Mouse (Mus musculus): ENCODE measurements at regions not wholly inside any gene's neighbourhood (a gene's known extent, or its start where the extent isn't known, plus 50 kb on each side); places are given as distances from the start of the nearest gene placed in this dataset.

DNA sequence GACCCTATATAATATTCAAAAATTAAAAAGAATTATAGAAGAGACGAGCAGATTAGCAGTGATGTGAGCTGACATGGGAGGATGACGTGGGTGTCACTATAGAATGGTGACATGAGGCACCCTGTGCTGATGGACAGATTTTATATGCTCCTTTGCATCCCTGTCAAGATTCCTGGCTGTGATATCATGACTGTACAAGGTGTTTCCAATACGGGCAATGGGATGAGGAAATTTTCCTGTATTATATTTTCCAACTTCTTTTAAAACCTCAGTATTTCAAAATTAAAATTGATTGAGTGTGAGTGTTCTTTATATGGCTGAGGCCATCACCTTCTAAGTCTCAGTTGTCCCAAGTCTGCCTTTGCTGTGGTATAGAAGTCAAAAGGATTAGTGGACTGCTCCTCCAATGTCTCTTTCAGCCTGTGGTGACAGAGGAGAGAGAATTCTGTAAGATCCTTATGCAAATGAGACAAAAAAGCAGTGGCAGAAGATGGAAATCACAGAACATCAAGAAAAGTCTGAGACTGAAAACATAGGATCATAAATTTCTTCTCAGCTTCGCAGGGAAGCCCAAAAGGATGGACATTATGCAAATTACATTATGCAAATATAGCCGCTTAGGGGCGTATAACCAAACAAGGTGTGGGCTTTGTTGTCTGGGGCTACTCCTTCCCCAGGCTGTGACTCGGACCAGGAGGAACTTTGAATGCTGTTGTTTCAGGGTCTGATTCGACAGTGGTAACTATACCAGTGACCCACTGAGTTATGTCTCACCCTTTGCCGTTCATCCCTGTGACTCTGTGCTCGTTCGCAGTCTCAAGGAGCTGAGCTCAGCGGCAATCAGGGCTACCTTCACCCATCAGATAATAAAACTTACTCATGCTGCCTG lies 483.0 kb upstream of the Fam92a start:
- DNase-seq (ENCODE audit: low spot score): peak; percentile 13
- WGBS: 55% methylated on average over 12 of the region's 12 CpGs

DNA sequence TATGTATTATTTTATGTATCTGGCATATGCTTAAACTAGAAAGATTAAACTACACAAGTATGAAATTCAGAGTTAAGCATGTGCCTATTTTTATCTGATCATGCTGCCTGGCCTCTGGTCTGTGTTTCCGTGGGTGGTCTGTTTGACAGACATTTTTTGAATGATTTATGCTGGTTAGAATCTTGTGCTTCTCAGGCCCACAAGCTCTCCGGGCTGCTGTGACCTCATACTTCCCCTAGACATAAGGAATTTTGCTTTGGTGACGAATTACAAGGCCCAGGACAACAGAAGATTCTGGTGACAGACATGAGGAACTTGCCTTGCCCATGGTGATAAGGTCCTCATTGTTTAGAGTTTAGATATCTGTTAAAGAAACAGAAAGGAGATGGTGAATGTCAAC lies 475.9 kb upstream of the Fam92a start:
- 78% methylated on average over 3 of the region's 3 CpGs for WGBS
- Histone ChIP-seq H3K4me1 (peaks cover 9% of the 10 kb centered on the region), H3K4me3 (no peak overlapping the region), H3K27me3 (ENCODE audit: low read depth, poor library complexity, severe bottlenecking) (no peaks in the 10 kb centered on the region), H3K36me3 (no peaks in the 10 kb centered on the region), H3K9me3 (replicated peaks) (no peaks in the 10 kb centered on the region), H3K27ac (replicated peaks) (no peak overlapping the region)
- DNase-seq (ENCODE audit: low spot score): no peak

More for the DNA sequence above, 483.0 kb upstream of the Fam92a start:
- H3K36me3 ChIP-seq: no peaks in the 10 kb centered on the region
- H3K27me3 ChIP-seq (ENCODE audit: low read depth, poor library complexity, severe bottlenecking): no peaks in the 10 kb centered on the region
- H3K9me3 ChIP-seq (replicated peaks): no peaks in the 10 kb centered on the region
- peaks cover 53% of the 10 kb centered on the region for H3K4me1 ChIP-seq
- H3K27ac ChIP-seq (replicated peaks): peak overlapping the region; percentile 76
- H3K4me3 ChIP-seq: peak overlapping the region; percentile 30

DNA sequence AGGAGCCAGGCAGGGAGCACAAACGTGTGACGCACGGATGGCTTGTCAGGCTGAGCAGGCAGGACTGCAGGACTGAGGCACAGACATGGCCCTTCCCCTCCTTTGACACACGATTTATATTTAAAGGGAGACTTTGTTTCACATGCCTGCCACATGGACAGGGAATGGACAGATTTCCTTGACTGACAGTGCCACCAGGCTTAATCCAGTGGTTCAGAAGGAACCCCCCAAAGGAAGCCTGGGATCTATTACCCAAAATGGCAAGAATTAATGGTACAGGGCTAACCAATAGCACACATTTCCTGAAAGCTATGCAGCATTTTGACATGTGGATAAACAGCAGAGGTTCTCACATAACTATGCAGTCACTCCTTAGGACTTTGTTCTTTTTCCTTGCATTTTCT lies 470.7 kb upstream of the Fam92a start:
- Histone ChIP-seq H3K4me3 (no peak overlapping the region), H3K27ac (replicated peaks) (peak overlapping the region; percentile 50), H3K4me1 (peaks cover 20% of the 10 kb centered on the region), H3K36me3 (no peaks in the 10 kb centered on the region), H3K27me3 (ENCODE audit: low read depth, poor library complexity, severe bottlenecking) (no peaks in the 10 kb centered on the region), H3K9me3 (replicated peaks) (no peaks in the 10 kb centered on the region)
- 15% methylated on average over 4 of the region's 4 CpGs for WGBS
- no peak for DNase-seq (ENCODE audit: low spot score)

DNA sequence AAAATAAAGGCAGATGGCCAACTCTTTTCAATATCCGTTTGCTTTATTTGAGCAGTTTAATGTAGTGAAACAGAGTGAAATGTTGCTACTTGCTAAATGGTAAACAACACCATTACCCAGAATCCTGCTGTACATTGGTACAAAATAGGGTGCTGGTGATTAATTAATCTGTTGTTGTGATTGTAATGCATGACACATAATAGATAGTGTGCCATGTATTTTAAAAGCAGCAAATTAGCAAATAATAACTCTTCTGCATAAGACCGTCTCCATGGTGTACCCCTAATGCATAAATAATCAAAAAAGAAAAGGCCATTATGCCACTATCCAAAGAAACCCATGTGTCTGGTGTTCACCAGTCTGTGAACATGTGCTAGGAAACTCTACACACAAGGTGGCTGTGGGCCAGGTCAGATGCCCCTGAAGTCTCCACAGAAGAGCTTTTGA lies 457.6 kb upstream of the Fam92a start:
- no peak for DNase-seq (ENCODE audit: low spot score)
- Histone ChIP-seq H3K27me3 (ENCODE audit: low read depth, poor library complexity, severe bottlenecking) (peaks cover 50% of the 10 kb centered on the region), H3K4me1 (peaks cover 42% of the 10 kb centered on the region), H3K9me3 (replicated peaks) (no peaks in the 10 kb centered on the region), H3K4me3 (no peak overlapping the region), H3K36me3 (no peaks in the 10 kb centered on the region), H3K27ac (replicated peaks) (peak overlapping the region; percentile 67; the same call in 1 of the 2 replicates)
- WGBS: 58% methylated on average over 2 of the region's 2 CpGs

DNA sequence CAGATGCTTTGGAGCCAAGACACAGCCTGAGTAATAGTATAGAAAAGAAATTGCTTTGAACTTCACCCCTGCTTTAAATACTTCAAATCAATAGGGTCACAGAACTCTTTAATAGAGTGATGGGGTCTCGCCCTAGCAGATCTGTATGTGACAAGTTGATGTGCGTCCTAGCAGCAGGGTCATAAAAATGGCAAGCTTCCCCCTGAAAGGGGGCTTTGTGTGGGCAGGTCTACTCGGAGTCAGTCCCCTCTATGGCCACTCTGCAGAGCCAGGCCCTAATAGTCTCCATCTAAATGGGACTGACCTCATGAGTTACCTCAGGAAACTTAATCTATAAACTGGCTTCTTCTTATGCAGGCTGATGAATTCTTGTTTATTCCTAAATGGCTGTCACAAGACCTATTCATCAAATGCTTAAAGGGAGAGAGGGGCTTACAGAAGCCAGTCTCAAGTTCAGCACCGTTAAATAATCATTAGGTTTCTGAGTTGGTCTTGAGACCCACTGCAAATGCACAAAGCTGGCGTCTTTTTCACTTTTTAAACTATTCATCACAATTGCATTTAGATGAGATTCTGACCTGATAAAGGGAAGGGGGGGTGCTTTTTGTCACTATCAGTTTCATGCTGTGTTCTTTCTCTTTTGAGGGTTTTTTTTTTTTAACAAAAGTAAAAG lies 457.0 kb upstream of the Fam92a start:
- no peak overlapping the region for H3K4me3 ChIP-seq
- DNase-seq (ENCODE audit: low spot score): peak; percentile 69
- no peak overlapping the region for H3K27ac ChIP-seq (replicated peaks)
- H3K4me1 ChIP-seq: peaks cover 42% of the 10 kb centered on the region
- H3K9me3 ChIP-seq (replicated peaks): no peaks in the 10 kb centered on the region
- H3K27me3 ChIP-seq (ENCODE audit: low read depth, poor library complexity, severe bottlenecking): peaks cover 44% of the 10 kb centered on the region
- 33% methylated on average over 5 of the region's 5 CpGs for WGBS
- H3K36me3 ChIP-seq: no peaks in the 10 kb centered on the region

DNA sequence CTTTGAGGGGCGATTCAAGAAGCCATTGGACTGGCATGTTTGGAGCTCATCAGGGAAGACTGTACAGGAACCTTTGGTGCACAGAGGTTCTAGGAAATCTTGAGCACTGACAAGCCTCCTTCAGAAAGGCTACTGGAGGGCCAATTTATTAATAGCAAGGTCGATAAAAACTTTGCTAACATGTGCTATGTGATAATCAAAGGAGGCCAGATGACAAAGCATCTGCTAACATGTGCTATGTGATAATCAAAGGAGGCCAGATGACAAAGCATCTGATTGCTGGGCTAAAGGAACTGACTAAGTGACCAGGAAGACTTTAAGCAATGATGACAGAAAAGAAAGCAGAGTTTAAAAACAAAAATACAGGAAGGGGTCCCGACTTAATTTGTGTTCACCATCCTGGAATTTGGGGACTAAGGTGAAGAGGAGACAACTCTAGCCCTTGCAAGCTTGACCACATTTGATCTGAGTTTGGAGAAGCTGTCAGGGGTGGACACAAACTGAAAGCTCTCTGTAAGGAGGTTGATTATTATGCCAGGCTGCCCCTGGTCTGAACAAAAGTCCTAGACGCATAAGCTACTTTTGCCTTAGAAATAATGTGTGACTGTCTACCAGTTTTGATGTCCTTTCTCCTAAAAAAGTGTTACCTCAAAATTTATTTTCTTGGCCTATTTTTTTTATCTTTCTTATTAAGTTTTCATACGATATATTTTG lies 455.5 kb upstream of the Fam92a start:
- no peak overlapping the region for H3K4me3 ChIP-seq
- DNase-seq (ENCODE audit: low spot score): no peak
- H3K27me3 ChIP-seq (ENCODE audit: low read depth, poor library complexity, severe bottlenecking): peaks cover 31% of the 10 kb centered on the region
- H3K9me3 ChIP-seq (replicated peaks): no peaks in the 10 kb centered on the region
- H3K4me1 ChIP-seq: peaks cover 42% of the 10 kb centered on the region
- 83% methylated on average over 5 of the region's 5 CpGs for WGBS
- peak overlapping the region; percentile 69 for H3K27ac ChIP-seq (replicated peaks)
- H3K36me3 ChIP-seq: no peaks in the 10 kb centered on the region

DNA sequence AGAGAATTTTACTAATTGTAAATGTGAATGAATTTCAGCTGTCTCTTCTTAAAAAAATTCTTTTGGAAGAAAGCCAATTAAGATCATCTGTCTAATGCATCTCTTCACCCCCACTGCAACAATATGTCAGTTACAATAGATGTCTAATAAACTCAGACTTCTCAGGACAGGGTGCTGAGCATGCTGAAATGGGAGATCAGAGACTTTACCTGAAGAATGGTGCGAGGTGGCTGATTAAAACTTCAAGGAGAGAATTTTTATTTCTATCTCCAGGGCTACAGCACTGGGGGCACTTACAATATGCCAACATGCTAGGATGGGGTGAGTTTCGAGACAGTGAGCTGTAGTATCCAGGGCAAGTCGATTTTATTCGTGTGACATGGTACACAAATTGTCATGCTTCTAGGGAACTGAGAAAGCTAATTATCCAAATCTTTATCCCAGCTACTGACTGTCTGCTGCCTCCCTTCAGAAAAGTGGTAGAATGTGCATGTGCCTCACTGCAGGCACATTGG lies 449.0 kb upstream of the Fam92a start:
- no peak overlapping the region for H3K4me3 ChIP-seq
- peaks cover 19% of the 10 kb centered on the region for H3K4me1 ChIP-seq
- peak; percentile 28 for DNase-seq (ENCODE audit: low spot score)
- no peaks in the 10 kb centered on the region for H3K36me3 ChIP-seq
- no peaks in the 10 kb centered on the region for H3K9me3 ChIP-seq (replicated peaks)
- peak overlapping the region; percentile 25; the same call in 1 of the 2 replicates for H3K27ac ChIP-seq (replicated peaks)
- H3K27me3 ChIP-seq (ENCODE audit: low read depth, poor library complexity, severe bottlenecking): no peaks in the 10 kb centered on the region
- 56% methylated on average over 4 of the region's 4 CpGs for WGBS

DNA sequence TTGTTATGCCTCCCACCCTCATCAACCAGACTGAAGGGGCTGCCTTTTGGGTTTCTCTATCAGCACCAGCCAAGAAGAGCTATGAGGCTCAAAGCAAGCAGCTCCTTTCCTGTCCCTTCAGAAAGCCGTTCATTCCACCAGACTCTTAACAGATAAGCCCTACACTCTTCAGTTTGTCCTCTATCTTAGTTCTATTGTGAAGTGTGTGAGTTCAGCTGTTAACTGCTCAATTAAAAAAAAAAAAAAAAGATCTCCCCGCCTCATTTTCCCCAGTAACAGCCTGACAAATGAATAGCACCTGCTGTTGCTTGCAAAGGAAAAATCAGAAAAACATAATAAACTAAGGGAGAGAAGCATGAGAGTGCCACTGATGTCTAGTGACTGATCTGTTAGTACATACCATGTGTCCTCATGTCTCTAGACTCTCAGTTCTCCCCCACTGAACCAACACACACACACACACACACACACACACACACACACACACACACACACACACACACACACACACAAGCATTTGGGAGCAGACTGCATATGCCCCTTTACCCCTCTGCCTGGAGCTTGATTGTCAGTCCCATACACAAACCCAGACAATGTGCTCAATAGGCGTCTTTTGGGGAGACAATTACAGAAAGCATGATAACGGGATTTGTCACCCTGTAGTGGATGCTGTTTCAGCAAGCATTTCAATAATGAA lies 448.4 kb upstream of the Fam92a start:
- Histone ChIP-seq H3K27ac (replicated peaks) (peak overlapping the region; percentile 79), H3K36me3 (no peaks in the 10 kb centered on the region), H3K4me3 (no peak overlapping the region), H3K9me3 (replicated peaks) (no peaks in the 10 kb centered on the region), H3K4me1 (peaks cover 19% of the 10 kb centered on the region), H3K27me3 (ENCODE audit: low read depth, poor library complexity, severe bottlenecking) (no peaks in the 10 kb centered on the region)
- peak; percentile 61 for DNase-seq (ENCODE audit: low spot score)
- 27% methylated on average over 4 of the region's 4 CpGs for WGBS

DNA sequence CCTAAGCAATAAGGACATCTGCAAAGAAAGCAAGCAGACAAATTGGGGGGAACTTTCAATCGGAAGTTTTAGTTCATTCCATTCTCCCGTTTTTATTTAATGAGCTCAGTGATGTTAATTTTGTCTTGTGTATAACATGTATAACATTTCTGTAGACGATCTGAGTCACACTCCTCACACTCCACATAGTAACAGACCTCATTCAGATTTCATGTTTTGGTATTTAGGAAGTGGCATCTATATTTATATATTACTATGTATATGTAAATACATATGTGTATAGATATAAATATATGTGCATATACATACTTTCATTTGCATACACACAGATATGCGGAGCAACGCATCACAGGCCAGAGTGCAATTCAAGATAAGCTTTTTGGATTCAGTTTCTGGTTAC lies 444.9 kb upstream of the Fam92a start:
- Histone ChIP-seq H3K4me3 (no peak overlapping the region), H3K36me3 (no peaks in the 10 kb centered on the region), H3K9me3 (replicated peaks) (no peaks in the 10 kb centered on the region), H3K27ac (replicated peaks) (no peak overlapping the region), H3K4me1 (peaks cover 19% of the 10 kb centered on the region), H3K27me3 (ENCODE audit: low read depth, poor library complexity, severe bottlenecking) (no peaks in the 10 kb centered on the region)
- DNase-seq (ENCODE audit: low spot score): no peak
- 88% methylated on average over 5 of the region's 5 CpGs for WGBS

DNA sequence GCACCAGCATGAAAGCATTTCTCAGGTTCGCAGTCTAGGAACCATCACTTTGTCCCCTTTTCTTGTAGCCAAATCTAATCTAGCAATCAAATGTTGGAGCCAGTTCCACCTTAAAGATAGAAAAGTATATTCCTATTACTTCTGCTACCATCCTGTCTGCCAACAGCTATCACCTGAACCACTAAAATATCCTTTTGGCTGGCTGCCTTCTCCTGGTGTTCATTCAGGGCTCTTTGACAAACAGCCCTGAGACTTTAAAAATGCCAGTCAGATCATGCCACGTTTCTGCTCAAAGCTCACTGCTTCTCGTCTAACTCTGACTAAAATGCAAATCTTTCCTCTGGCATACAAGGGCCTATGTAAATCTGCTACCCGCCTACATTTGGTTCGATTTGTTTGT lies 439.7 kb upstream of the Fam92a start:
- H3K4me1 ChIP-seq: no peaks in the 10 kb centered on the region
- no peaks in the 10 kb centered on the region for H3K9me3 ChIP-seq (replicated peaks)
- H3K27me3 ChIP-seq (ENCODE audit: low read depth, poor library complexity, severe bottlenecking): no peaks in the 10 kb centered on the region
- WGBS: 84% methylated on average over 5 of the region's 5 CpGs
- DNase-seq (ENCODE audit: low spot score): no peak
- no peak overlapping the region for H3K4me3 ChIP-seq
- no peak overlapping the region for H3K27ac ChIP-seq (replicated peaks)
- H3K36me3 ChIP-seq: no peaks in the 10 kb centered on the region

DNA sequence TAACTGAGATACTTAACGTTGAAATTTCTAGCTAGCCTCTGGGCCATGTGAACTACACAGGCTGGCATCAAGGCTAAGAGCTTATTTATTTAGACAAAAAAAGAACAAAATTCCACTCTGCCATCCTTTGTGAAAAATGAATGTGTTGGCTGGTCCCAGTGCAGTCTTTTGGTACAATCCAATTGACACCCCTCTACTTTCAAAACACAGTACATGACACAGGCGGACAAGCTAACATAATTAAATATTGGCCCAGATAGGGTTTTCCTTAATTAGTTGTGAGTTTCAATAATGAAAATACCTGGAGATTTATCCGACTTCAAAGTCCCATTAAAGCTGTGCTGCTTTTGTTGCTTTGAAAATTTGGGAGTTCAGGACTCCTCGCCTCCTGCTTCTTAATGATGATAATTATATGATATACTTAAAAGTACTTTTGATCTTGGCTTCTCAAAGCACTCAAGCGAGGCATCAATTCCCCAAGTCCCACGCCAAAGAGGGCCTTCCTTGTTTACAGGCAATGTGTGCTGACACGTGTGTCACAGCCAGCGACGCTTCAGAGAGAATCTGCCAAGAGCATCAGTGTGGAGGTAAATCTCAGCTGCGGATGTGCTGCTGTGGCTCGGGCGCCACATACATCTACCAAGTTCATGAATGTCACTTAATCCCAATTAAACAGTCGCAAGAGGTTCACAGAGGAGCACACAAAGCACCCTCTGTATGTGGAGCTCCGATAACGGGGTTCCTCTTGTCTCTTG lies 429.5 kb upstream of the Fam92a start:
- 86% methylated on average over 15 of the region's 15 CpGs for WGBS
- no peaks in the 10 kb centered on the region for H3K9me3 ChIP-seq (replicated peaks)
- no peak overlapping the region for H3K4me3 ChIP-seq
- no peaks in the 10 kb centered on the region for H3K36me3 ChIP-seq
- no peaks in the 10 kb centered on the region for H3K27me3 ChIP-seq (ENCODE audit: low read depth, poor library complexity, severe bottlenecking)
- peaks cover 3% of the 10 kb centered on the region; the same call in 1 of the 2 replicates for H3K4me1 ChIP-seq
- no peak overlapping the region for H3K27ac ChIP-seq (replicated peaks)
- no peak for DNase-seq (ENCODE audit: low spot score)

Data from midbrain, embryonic 10.5 days (tissue).